Mouse (Mus musculus) small intestine, adult 2 months (tissue): ENCODE data around the gene Dnase1.

Experiments
- CTCF ChIP-seq: fragments of 200-500 bp; IDR thresholded peaks from 2 replicates; pipeline ENCODE4 v1.5.1; 2012; ENCODE audit warnings: low read depth, mild to moderate bottlenecking, control low read depth, inconsistent platforms, low read length, moderate library complexity, mixed read lengths; ENCODE audit not compliant: insufficient replicate concordance, insufficient read length; ENCODE audit errors: extremely low read depth
- POLR2A ChIP-seq: fragments of 200-500 bp; IDR thresholded peaks from 2 replicates; pipeline ENCODE4 v1.6.1; 2012; ENCODE audit warnings: low read depth, mild to moderate bottlenecking, control low read depth, inconsistent platforms, low read length, moderate library complexity

DNA sequence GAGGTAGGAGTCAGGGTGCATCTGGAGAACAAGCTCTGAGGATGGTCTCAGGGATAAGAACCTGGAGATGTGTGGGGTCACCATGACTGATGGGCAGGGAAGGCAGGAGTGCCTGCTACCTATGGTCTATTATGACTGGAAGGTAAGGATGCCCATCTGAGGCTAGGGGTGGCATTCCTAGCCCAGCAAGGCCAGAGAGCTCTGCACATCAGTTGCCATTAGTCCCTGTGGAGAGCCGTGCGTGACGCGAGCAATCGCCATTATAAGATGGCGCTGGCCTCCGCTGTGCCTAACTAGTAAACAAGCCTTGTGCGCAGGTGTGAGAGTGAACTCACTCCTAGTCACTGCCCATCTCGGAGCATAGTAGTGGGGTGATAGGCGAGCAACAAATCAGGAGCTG is 6.2 kb upstream of the Dnase1 start:
- no peak for TF ChIP-seq CTCF
- TF ChIP-seq POLR2A = no peak
